Mouse (Mus musculus) left cerebral cortex, postnatal 4 days (tissue): Measurements from ENCODE around the gene Hsd17b11. TPM values are rescaled to one million over a fixed set of nuclear protein-coding genes. Genes with fewer than 3 reads are reported as not detected.

Experiments used
- DNase-seq: peaks from one replicate; pipeline ENCODE4 v3.0.0-alpha.2; 2022
- intact Hi-C: fragments of 180-260 bp; cut with DNase I; formaldehyde crosslinking; loops from one replicate; pipeline ENCODE4 v1.15.1; 2025
- total RNA-seq, 2 experiments: library from RNA; stranded (reverse); gene quantifications; 2 replicates each; pipeline ENCODE4 v1.2.3; 2021

The Hsd17b11 gene
- total RNA-seq: 10 to 100 TPM; 20.2 to 22.6 TPM

- intact Hi-C loops: no loop called here
- peak; percentile 67 for DNase-seq
These were observed at the start of gene Hsd17b11 for GRCm38 (mm10) chr5:104021597-104022378. TSS of gene Hsd17b11 (minus strand) at chr5:104021919.

DNA sequence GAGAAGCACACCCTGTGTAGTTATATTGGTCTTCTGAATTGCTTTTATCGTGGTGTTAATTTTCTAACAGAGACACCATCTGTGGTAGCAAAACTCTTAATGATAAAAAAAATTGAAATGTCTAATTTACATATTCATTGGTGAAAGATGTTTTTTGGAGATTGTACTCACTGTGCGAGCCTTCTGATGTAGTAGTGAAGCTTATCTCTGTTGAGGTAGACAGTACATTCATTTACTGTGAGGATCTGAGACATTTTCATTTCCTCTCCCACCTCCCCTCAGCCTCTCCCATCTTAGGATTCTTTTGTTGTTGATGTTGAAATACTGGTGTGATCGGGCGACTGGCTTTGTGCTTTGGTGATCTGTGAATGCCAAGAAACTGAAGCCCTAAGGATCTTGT lies 49.3 kb upstream of the Hsd17b11 start:
- DNase-seq: no peak
- intact Hi-C loops: loop anchor here (10.0 kb wide), 1 partner anchor 264 kb away; no protein-coding TSS in a partner anchor

GRCm38 (mm10) chr5:104068751-104069150 lies 47.0 kb upstream of the Hsd17b11 start:
- intact Hi-C loops: no loop called here
- DNase-seq: peak; percentile 23

- intact Hi-C loops: no loop called here
- DNase-seq: no peak
These were observed 41.2 kb upstream of the Hsd17b11 start for GRCm38 (mm10) chr5:104062773-104063551.

- intact Hi-C loops: no loop called here
- no peak for DNase-seq
These were observed 40.4 kb upstream of the Hsd17b11 start for GRCm38 (mm10) chr5:104061936-104062772.

GRCm38 (mm10) chr5:104060429-104060828 lies 38.7 kb upstream of the Hsd17b11 start:
- intact Hi-C loops: no loop called here
- DNase-seq: no peak

GRCm38 (mm10) chr5:104059628-104060027 lies 37.9 kb upstream of the Hsd17b11 start:
- intact Hi-C loops: no loop called here
- DNase-seq: no peak

DNA sequence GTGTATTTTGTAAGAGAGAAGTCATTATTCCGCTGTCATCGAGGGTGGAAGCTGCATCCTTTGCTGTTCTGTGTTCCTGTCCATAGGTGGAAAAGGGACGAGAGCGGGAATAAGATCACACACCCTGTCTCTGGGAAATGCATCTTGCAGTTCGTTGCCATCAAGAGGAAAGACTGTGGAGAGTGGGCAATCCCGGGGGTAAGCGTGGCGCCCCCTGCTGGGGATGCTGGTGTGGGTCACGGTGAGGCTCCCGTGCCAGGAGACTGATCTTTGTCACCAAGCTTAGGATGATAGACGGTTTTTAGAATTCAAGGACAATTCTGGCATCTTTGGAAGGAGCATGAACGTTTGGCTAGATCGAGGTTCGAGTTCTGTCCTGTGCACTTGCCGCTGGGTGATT lies 36.3 kb upstream of the Hsd17b11 start:
- DNase-seq: peak; percentile 55
- intact Hi-C loops: no loop called here

DNA sequence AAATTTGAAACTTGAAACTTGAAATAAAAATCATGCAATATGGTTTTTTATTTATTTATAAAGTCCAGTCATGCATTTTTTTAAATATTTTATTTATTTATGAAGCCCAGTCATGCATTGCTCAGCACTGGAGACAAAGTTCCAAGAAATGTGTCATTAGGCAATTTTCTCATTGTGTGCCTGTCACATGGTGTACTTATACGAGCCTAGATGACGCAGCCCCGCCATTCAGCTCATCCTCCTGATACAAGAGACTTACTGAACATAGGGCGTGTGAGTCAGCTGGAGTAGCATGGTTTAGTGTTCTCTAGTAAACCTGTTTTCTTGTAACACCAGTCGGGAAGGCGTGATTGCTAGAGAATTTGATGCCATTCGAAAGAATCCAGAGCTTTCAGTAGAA lies 34.6 kb upstream of the Hsd17b11 start:
- no peak for DNase-seq
- intact Hi-C loops: no loop called here

GRCm38 (mm10) chr5:104055816-104056215 lies 34.1 kb upstream of the Hsd17b11 start:
- intact Hi-C loops: no loop called here
- no peak for DNase-seq

- DNase-seq: no peak
- intact Hi-C loops: no loop called here
These were observed 33.2 kb upstream of the Hsd17b11 start for GRCm38 (mm10) chr5:104054938-104055337.

- intact Hi-C loops: no loop called here
These were observed 31.2 kb upstream of the Hsd17b11 start for GRCm38 (mm10) chr5:104052956-104053355.

DNA sequence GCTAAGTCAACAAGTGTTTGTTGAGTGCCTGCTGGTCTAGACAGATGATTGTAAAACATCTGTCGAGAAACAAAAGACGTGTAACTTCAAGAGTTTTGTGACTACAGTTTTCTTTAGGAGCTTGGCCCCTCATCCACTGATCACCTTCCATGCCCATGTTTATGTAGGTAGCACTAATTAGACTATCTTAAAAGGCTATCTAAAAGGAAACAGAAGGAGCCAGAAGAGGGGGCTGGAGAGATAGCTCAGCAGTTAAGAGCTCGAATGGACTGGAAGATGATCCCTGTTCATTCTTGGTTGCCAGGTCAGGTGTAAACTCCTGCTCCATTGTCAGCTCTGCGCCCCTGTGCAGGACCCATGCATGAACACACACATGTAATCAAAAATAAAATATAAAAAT lies 26.4 kb upstream of the Hsd17b11 start:
- intact Hi-C loops: no loop called here
- no peak for DNase-seq

More at GRCm38 (mm10) chr5:104052956-104053355, 31.2 kb upstream of the Hsd17b11 start:
- no peak for DNase-seq

DNA sequence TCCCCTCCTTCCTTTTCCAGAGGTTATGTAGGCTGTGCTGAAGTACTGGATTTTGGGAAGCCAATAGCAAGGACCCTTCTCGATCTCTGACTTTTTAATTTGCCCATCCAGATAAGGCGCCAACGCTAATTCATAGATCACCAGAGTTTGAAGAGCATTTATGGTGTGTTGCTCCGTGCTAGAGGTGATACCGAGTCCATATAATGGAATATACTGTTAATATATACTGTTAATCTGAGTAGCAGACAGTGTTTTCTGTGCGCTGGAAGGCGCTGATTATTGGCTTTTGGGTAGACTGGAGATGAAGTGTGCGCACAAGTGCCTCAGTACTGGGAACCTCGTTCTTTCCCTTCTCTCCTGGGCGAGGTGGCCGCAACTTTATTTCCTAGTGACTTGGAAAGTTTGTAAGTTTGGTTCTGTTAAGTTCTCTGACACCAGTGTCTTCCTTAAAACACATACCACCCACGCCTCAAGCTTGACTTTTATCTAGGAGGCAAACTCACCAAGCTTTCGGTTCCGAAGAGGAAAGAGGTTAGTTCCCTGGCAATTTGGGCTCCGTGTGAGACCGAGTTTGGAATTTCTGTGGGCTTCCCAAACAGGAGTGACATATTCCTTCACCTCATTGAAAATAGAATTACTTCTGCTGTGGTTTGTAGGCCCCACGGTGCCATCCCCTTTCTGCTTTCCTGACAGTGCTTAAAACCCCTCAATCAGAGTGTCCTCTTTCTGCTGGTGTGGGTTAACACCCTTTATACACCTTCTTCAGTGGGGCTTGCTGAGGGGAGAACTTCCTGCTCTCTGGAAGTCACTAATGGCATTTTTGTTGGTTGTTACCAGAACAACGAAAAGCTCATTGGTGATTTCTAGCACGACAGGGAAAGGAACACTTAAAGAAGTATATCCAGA lies 25.7 kb upstream of the Hsd17b11 start:
- DNase-seq: no peak
- intact Hi-C loops: no loop called here

DNA sequence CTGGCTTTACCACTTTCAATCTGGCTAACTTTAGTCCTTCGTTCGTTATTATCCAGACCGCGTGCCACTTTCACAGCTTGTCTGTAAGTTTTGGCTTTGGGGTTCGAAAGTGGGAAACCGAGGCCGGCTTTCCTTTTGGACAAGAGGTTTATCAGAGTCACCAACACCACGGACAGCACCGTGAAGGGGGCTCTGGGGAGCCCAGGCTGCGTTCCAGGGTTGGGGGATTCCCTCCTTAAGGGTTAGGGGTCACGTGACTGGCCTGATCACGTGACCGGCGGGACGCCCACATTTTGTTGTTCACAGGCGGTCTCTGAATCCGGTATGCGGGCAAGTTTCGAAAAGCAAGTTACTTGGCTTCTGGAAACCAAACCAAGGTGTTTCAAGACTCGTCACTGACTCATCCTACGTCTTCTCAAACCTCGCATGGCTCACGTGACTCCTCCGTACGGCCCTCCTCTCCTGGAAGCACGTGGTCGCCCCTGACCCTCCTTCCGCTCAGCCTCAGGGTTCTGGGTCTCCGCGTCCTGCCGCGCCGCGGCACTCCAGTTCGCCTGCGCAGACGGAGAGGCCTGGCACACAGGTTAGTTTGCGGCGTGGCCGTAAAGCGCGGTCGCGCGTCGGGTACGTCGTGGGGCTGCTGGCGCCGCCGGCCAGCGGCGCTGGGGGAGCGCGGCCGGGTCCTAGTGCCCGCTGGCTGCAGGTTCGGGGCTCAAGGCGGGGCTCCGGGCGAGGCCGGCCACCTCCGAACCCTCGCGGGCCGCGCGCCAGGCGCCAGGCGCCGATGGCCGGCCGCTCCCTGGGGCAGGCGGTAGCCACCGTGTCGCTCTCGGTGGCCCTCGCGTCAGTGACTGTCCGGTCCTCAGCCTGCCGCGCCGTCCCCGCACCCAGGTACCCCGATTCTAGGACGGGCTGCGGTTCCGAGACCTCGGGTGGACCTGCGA lies 24.8 kb upstream of the Hsd17b11 start, which contains the start of gene Nudt9:
Gene Nudt9 (plus strand): TSS at position 51 of the 944 bp plus-strand sequence.
- intact Hi-C loops: no loop called here
- peak; percentile 98 for DNase-seq

DNA sequence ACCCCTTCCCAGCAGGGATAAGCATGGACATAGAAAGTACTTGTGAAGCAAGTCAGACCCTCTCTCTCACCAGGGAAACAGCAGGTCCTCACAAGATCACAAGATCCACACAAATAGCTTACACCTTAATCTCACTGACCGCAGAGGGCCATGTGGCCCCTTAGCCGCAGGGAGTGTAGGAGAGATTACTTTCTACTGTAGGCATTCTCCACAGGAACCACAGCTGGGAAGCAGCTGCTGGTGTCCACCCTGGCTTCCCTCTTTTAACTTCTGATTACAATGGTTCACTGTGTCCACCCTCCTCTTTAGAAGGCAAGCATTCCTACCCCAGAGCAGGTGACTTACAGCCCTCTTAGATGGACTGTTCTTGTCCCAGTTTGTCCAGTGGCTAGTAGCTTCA lies 22.0 kb upstream of the Hsd17b11 start:
- intact Hi-C loops: no loop called here

DNA sequence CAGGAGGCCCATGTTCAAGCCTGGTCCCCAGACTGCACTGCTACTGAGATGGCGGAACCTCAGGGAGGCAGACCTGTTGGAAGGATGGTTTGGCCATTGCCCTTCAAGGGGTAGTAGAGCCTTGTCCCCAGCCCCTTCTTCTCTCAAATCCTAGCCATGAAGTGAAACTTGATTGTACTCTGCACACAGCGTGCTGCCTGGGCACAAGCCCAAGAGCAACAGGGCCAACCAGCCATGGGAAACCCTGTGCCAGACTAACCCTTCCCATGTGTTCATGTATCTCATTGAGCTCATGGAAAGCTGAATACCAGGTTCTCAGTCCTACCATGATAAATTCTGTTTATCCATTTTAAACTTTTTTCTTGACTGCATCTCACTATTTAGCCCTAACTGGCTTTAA lies 21.2 kb upstream of the Hsd17b11 start:
- intact Hi-C loops: no loop called here
- DNase-seq: peak; percentile 30

More for the DNA sequence above, 22.0 kb upstream of the Hsd17b11 start:
- no peak for DNase-seq

GRCm38 (mm10) chr5:104039154-104039932 lies 17.6 kb upstream of the Hsd17b11 start:
- peak; percentile 36 for DNase-seq
- intact Hi-C loops: no loop called here
